Mouse (Mus musculus): ENCODE measurements around the gene Olfr307. TPM values are rescaled to one million over a fixed set of nuclear protein-coding genes. Genes with fewer than 3 reads are reported as not detected.

The Olfr307 gene
- polyA plus RNA-seq, 1 experiment from 2014 or later = not detected

- H3K4me1 ChIP-seq (ENCODE audit: control insufficient read depth, insufficient read depth, low read depth, low read length) = no peaks in the 10 kb centered on the region
Measured at GRCm38 (mm10) chr7:86313608-86314007, 23.8 kb downstream of the Olfr307 start, which contains the start of gene Olfr309. Gene Olfr309 (minus strand): TSS chr7:86313708.

More at GRCm38 (mm10) chr7:86313608-86314007, 23.8 kb downstream of the Olfr307 start, which contains the start of gene Olfr309:
- Histone ChIP-seq H3K9ac (ENCODE audit: low read depth, low read length) (no peak within 1 kb of the TSS), H3K36me3 (ENCODE audit: control insufficient read depth, insufficient read depth, low read length) (no peaks in the 10 kb centered on the region), H3K27ac (ENCODE audit: low read depth, low read length) (no peak within 1 kb of the TSS), H3K4me2 (ENCODE audit: low read length) (no peak within 1 kb of the TSS), H3K27me3 (replicated peaks; ENCODE audit: control insufficient read depth, insufficient read depth, low read length) (no peaks in the 10 kb centered on the region), H3K4me3 (ENCODE audit: low read length) (no peak within 1 kb of the TSS), H3K9me3 (ENCODE audit: control insufficient read depth, low read length) (no peaks in the 10 kb centered on the region)
- WGBS = 81% methylated on average over 2 of the region's 2 CpGs
- no peak for ATAC-seq

Small RNA genes within 50 kb of the gene (microRNA-seq; reads per million reads assigned to microRNA genes)
- gene Gm23192 = not detected

Other genes starting within 250 kb of the Olfr307 start
- gene Vmn2r75, start 165.8 kb downstream of the Olfr307 start, polyA plus RNA-seq (2015; fragmentation: Nextera tagmentation; extraction: Ambion mirVana) = not detected in 2 replicates
- gene Vmn2r76, start 91.3 kb downstream of the Olfr307 start, polyA plus RNA-seq (2015; fragmentation: Nextera tagmentation; extraction: Ambion mirVana) = not detected in 2 replicates
- gene Olfr310, start 60.4 kb downstream of the Olfr307 start, polyA plus RNA-seq (2015; fragmentation: Nextera tagmentation; extraction: Ambion mirVana) = not detected in 2 replicates
- gene Olfr309, start 23.9 kb downstream of the Olfr307 start, polyA plus RNA-seq (2015; fragmentation: Nextera tagmentation; extraction: Ambion mirVana) = not detected in 2 replicates
- not detected in 2 replicates for gene Olfr308, start 12.0 kb downstream of the Olfr307 start, polyA plus RNA-seq (2015; fragmentation: Nextera tagmentation; extraction: Ambion mirVana)
- not detected in 2 replicates for gene Olfr305, start 29.3 kb upstream of the Olfr307 start, polyA plus RNA-seq (2015; fragmentation: Nextera tagmentation; extraction: Ambion mirVana)
- not detected in 2 replicates for gene Olfr304, start 49.1 kb upstream of the Olfr307 start, polyA plus RNA-seq (2015; fragmentation: Nextera tagmentation; extraction: Ambion mirVana)
- gene Olfr303, start 60.2 kb upstream of the Olfr307 start, polyA plus RNA-seq (2015; fragmentation: Nextera tagmentation; extraction: Ambion mirVana) = not detected in 2 replicates
- gene Olfr301, start 66.3 kb upstream of the Olfr307 start, polyA plus RNA-seq (2015; fragmentation: Nextera tagmentation; extraction: Ambion mirVana) = not detected in 2 replicates
- not detected in 2 replicates for gene Olfr299, start 122.3 kb upstream of the Olfr307 start, polyA plus RNA-seq (2015; fragmentation: Nextera tagmentation; extraction: Ambion mirVana)
- not detected in 2 replicates for gene Olfr298, start 154.9 kb upstream of the Olfr307 start, polyA plus RNA-seq (2015; fragmentation: Nextera tagmentation; extraction: Ambion mirVana)
- not detected in 2 replicates for gene Olfr297, start 182.4 kb upstream of the Olfr307 start, polyA plus RNA-seq (2015; fragmentation: Nextera tagmentation; extraction: Ambion mirVana)
- gene Olfr295, start 246.3 kb upstream of the Olfr307 start, polyA plus RNA-seq (2015; fragmentation: Nextera tagmentation; extraction: Ambion mirVana) = not detected in 2 replicates